Mouse (Mus musculus) intestine, embryonic 14.5 days (tissue): ENCODE results near the gene Syce2. TPM values are rescaled to one million over a fixed set of nuclear protein-coding genes. Genes with fewer than 3 reads are reported as not detected.

Experiments
- ATAC-seq: fragments of 200-750 bp; cut with Nextera tagmentation; replicated peaks from 2 replicates; pipeline ENCODE4 v1.8.0; 2017; ENCODE audit warnings: low read depth, moderate number of reproducible peaks, moderate TSS enrichment, moderate library complexity; ENCODE audit not compliant: low FRiP score, low TSS enrichment
- DNase-seq: peaks from one replicate; pipeline ENCODE4 v3.0.0-alpha.2; 2018; ENCODE audit warnings: low spot score
- H3K27ac ChIP-seq: fragments of 300-500 bp; sonication (generic); 2 replicates; pipeline ENCODE4 v1.5.1; 2014; ENCODE audit warnings: low read depth, mild to moderate bottlenecking, control low read depth
- H3K27me3 ChIP-seq: fragments of 300-500 bp; sonication (generic); replicated peaks from 2 replicates; pipeline ENCODE4 v1.6.1; 2014; ENCODE audit warnings: low read length, control low read depth; ENCODE audit not compliant: control insufficient read depth, insufficient read depth
- H3K36me3 ChIP-seq: fragments of 300-500 bp; sonication (generic); 2 replicates; pipeline ENCODE4 v1.6.1; 2014; ENCODE audit warnings: low read length, control low read depth; ENCODE audit not compliant: control insufficient read depth, insufficient read depth
- H3K4me1 ChIP-seq: fragments of 300-500 bp; sonication (generic); replicated peaks from 2 replicates; pipeline ENCODE4 v1.6.1; 2014; ENCODE audit warnings: low read length, control low read depth, mixed read lengths; ENCODE audit not compliant: control insufficient read depth, insufficient read depth
- H3K4me2 ChIP-seq: fragments of 300-500 bp; sonication (generic); 2 replicates; pipeline ENCODE4 v1.6.1; 2014; ENCODE audit warnings: low read length
- H3K4me3 ChIP-seq: fragments of 300-500 bp; sonication (generic); 2 replicates; pipeline ENCODE4 v1.5.1; 2014; ENCODE audit warnings: low read depth, low read length, control low read depth, mixed read lengths
- H3K9ac ChIP-seq: fragments of 300-500 bp; sonication (generic); 2 replicates; pipeline ENCODE4 v1.6.1; 2014; ENCODE audit warnings: mild to moderate bottlenecking, low read length
- H3K9me3 ChIP-seq: fragments of 300-500 bp; sonication (generic); 2 replicates; pipeline ENCODE4 v1.6.1; 2016; ENCODE audit warnings: low read length, control low read depth; ENCODE audit not compliant: control insufficient read depth
- WGBS: fragments of 180-500 bp; shearing (Covaris S2); extraction: QIAGEN DNeasy Blood & Tissue Kit; methylation state at CpG from one replicate; pipeline ENCODE4 v1.1.7; 2014; 5-methylcytosine and 5-hydroxymethylcytosine counted together
- microRNA-seq: library from miRNA; unstranded; fragments of <30 nt; microRNA quantifications from one replicate; pipeline ENCODE4, GENCODE M21; 2016
- polyA plus RNA-seq: library from polyadenylated mRNA; unstranded; fragments of >200 nt; fragmentation: Nextera tagmentation; extraction: Ambion mirVana; gene quantifications from 2 replicates; pipeline ENCODE4 v1.2.1, GENCODE M21; 2014

Gene Syce2
- polyA plus RNA-seq, 1 experiment from 2014 or later = 68.9 TPM

GRCm38 (mm10) chr8:84935489-84935888 is 63.6 kb downstream of the Syce2 start:
- H3K27me3 ChIP-seq = peaks cover 73% of the 10 kb centered on the region
- H3K27ac ChIP-seq = no peak overlapping the region
- DNase-seq (no peak), ATAC-seq (no peak; the same call in 1 of the 2 replicates)
- H3K4me2 ChIP-seq = no peak overlapping the region
- H3K9me3 ChIP-seq = no peaks in the 10 kb centered on the region
- H3K36me3 ChIP-seq = no peaks in the 10 kb centered on the region
- H3K9ac ChIP-seq = no peak overlapping the region
- H3K4me3 ChIP-seq = no peak overlapping the region
- 5% methylated on average over 14 of the region's 14 CpGs for WGBS
- peaks cover 10% of the 10 kb centered on the region for H3K4me1 ChIP-seq

- ATAC-seq = no peak
- Histone ChIP-seq H3K4me1 (peaks cover 10% of the 10 kb centered on the region), H3K36me3 (no peaks in the 10 kb centered on the region), H3K4me3 (peak overlapping the region; percentile 39), H3K27ac (no peak overlapping the region), H3K27me3 (peaks cover 68% of the 10 kb centered on the region), H3K4me2 (peak overlapping the region; percentile 62), H3K9me3 (no peaks in the 10 kb centered on the region), H3K9ac (peak overlapping the region; percentile 17; the same call in 1 of the 2 replicates)
- no peak for DNase-seq
- 24% methylated on average over 23 of the region's 23 CpGs for WGBS
Measured at GRCm38 (mm10) chr8:84936041-84936961, 64.4 kb downstream of the Syce2 start.

- WGBS = under 1% methylated on average over 49 of the region's 50 CpGs
- no peaks in the 10 kb centered on the region for H3K9me3 ChIP-seq
- peak within 1 kb of the TSS; percentile 17; the same call in 1 of the 2 replicates for H3K9ac ChIP-seq
- peak; percentile 78 for DNase-seq
- no peaks in the 10 kb centered on the region for H3K36me3 ChIP-seq
- H3K27ac ChIP-seq = no peak within 1 kb of the TSS
- peaks cover 61% of the 10 kb centered on the region for H3K27me3 ChIP-seq
- peak within 1 kb of the TSS; percentile 39 for H3K4me3 ChIP-seq
- ATAC-seq = peak; percentile 56; the same call in 1 of the 2 replicates
- H3K4me2 ChIP-seq = peak within 1 kb of the TSS; percentile 62
- peaks cover 10% of the 10 kb centered on the region for H3K4me1 ChIP-seq
Measured at GRCm38 (mm10) chr8:84936962-84937546, 65.1 kb downstream of the Syce2 start, which contains the start of gene Mast1. Gene Mast1, minus strand, starts transcription at chr8:84937359.

Small RNA genes lying within 50 kb of the gene (microRNA-seq; reads per million reads assigned to microRNA genes)
- gene Gm24197 (not detected), gene Mir7069 (2.5 reads per million, percentile 26 among the genes with 10 or more reads in this experiment)

Other genes starting within 250 kb of the Syce2 start
- gene Ier2, start 209.3 kb upstream of the Syce2 start, polyA plus RNA-seq = 73.2 and 75.5 TPM in 2 replicates
- 85.9 and 87.0 TPM in 2 replicates for gene Trmt1, start 185.8 kb upstream of the Syce2 start, polyA plus RNA-seq
- gene Nacc1, start 184.2 kb upstream of the Syce2 start, polyA plus RNA-seq = 23.7 and 25.0 TPM in 2 replicates
- 4.3 and 5.2 TPM in 2 replicates for gene Lyl1, start 170.7 kb upstream of the Syce2 start, polyA plus RNA-seq
- 3.3 and 4.1 TPM in 2 replicates for gene G430095P16Rik, start 149.1 kb upstream of the Syce2 start, polyA plus RNA-seq
- gene Nfix, start 71.8 kb upstream of the Syce2 start, polyA plus RNA-seq = 12.8 and 14.4 TPM in 2 replicates
- gene Dand5, start 49.3 kb upstream of the Syce2 start, polyA plus RNA-seq = 5.2 and 5.4 TPM in 2 replicates
- 57.8 and 60.8 TPM in 2 replicates for gene Gadd45gip1, start 40.6 kb upstream of the Syce2 start, polyA plus RNA-seq
- 126 and 129 TPM in 2 replicates for gene Rad23a, start 31.4 kb upstream of the Syce2 start, polyA plus RNA-seq
- 721 and 823 TPM in 2 replicates for gene Calr, start 25.2 kb upstream of the Syce2 start, polyA plus RNA-seq
- gene Farsa, start 15.1 kb upstream of the Syce2 start, polyA plus RNA-seq = 89.0 TPM in 2 replicates
- gene Gcdh, start 21.8 kb downstream of the Syce2 start, polyA plus RNA-seq = 35.7 and 37.8 TPM in 2 replicates
- gene Klf1, start 29.8 kb downstream of the Syce2 start, polyA plus RNA-seq = 0.77 and 1.8 TPM in 2 replicates
- gene Dnase2a, start 36.4 kb downstream of the Syce2 start, polyA plus RNA-seq = 8.3 and 8.6 TPM in 2 replicates
- gene Mast1, start 65.2 kb downstream of the Syce2 start, polyA plus RNA-seq = 2.3 and 2.6 TPM in 2 replicates
- gene Rtbdn, start 74.9 kb downstream of the Syce2 start, polyA plus RNA-seq = 0.09 TPM in 1 of 2 replicates, not detected in the other
- gene Gm49661, start 97.3 kb downstream of the Syce2 start, polyA plus RNA-seq = not detected in 2 replicates
- gene Prdx2, start 97.5 kb downstream of the Syce2 start, polyA plus RNA-seq = 771 and 821 TPM in 2 replicates
- gene Rnaseh2a, start 97.7 kb downstream of the Syce2 start, polyA plus RNA-seq = 132 and 141 TPM in 2 replicates
- 14.4 and 17.2 TPM in 2 replicates for gene Junb, start 106.6 kb downstream of the Syce2 start, polyA plus RNA-seq
- 36.0 and 40.7 TPM in 2 replicates for gene Hook2, start 118.5 kb downstream of the Syce2 start, polyA plus RNA-seq
- not detected in 2 replicates for gene Best2, start 142.4 kb downstream of the Syce2 start, polyA plus RNA-seq
- 95.9 and 105 TPM in 2 replicates for gene Asna1, start 153.2 kb downstream of the Syce2 start, polyA plus RNA-seq
- gene Trir, start 154.7 kb downstream of the Syce2 start, polyA plus RNA-seq = 115 and 143 TPM in 2 replicates
- 15.5 and 15.7 TPM in 2 replicates for gene Tnpo2, start 164.8 kb downstream of the Syce2 start, polyA plus RNA-seq
- 26.2 and 26.9 TPM in 2 replicates for gene Fbxw9, start 187.9 kb downstream of the Syce2 start, polyA plus RNA-seq
- 0.71 TPM in 1 of 2 replicates, not detected in the other for gene Gm5741, start 195.9 kb downstream of the Syce2 start, polyA plus RNA-seq
- gene Dhps, start 199.6 kb downstream of the Syce2 start, polyA plus RNA-seq = 63.8 and 67.5 TPM in 2 replicates
- 142 and 156 TPM in 2 replicates for gene Wdr83os, start 208.6 kb downstream of the Syce2 start, polyA plus RNA-seq
- gene Wdr83, start 209.2 kb downstream of the Syce2 start, polyA plus RNA-seq = 43.2 and 44.2 TPM in 2 replicates
- 41.7 and 46.7 TPM in 2 replicates for gene Man2b1, start 211.2 kb downstream of the Syce2 start, polyA plus RNA-seq